Mouse (Mus musculus): ENCODE results near the gene Esp34. TPM values are rescaled to one million over a fixed set of nuclear protein-coding genes. Genes with fewer than 3 reads are reported as not detected.

Esp34 gene
- total RNA-seq (2012; rRNA removed) = not detected in 2 replicates

DNA sequence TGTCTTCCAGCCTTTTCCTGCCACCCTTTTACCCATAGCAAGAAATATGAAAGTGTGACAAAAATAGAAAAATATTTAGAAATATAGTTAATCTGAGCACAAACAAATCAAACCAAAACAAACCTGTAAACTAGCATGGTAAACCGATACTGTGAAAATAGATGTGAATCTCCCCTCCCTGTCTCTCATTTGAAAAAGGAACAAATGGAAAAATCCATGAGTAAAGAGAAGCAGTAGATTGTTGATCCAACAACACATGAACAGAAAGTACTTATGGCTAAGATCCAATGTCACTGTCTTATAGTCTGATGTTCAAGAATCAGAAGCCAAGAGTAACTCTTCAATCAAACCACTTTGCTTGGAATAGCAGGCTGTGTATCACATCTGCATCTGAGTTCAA is at the start of gene Esp34:
Gene Esp34 (plus strand): TSS at position 301 of the 400 bp plus-strand sequence.
- H3K9me3 ChIP-seq (ENCODE audit: control insufficient read depth, insufficient read depth, low read depth, low read length) = peaks cover 3% of the 10 kb centered on the region; the same call in 1 of the 2 replicates
- no peaks in the 10 kb centered on the region for H3K4me1 ChIP-seq (ENCODE audit: control insufficient read depth in 2 of 2, insufficient read depth in 2 of 2, low read length in 2 of 2, poor library complexity in 1 of 2)
- no peak for DNase-seq (ENCODE audit: low read depth, low spot score)
- H3K4me3 ChIP-seq (ENCODE audit: insufficient read depth in 1 of 2, low read depth in 1 of 2, low read length in 2 of 2, poor library complexity in 1 of 2, severe bottlenecking in 1 of 2) = no peak within 1 kb of the TSS
- no peaks in the 10 kb centered on the region for H3K36me3 ChIP-seq (ENCODE audit: control insufficient read depth, insufficient read depth, low read length, poor library complexity, severe bottlenecking)
- no peak within 1 kb of the TSS for H3K27ac ChIP-seq (ENCODE audit: insufficient read depth, low read depth, low read length, poor library complexity, severe bottlenecking)
- H3K9ac ChIP-seq (ENCODE audit: insufficient read depth, low read depth, low read length, poor library complexity, severe bottlenecking) = no peak within 1 kb of the TSS
- TF ChIP-seq ZNF384 (IDR thresholded peaks at IDR 0.05; ENCODE audit: low read depth, low read length) (no peak), HCFC1 (IDR thresholded peaks at IDR 0.05; ENCODE audit: borderline replicate concordance, insufficient read depth, low read length) (no peak), CHD2 (IDR thresholded peaks at IDR 0.05; ENCODE audit: low read depth, low read length) (no peak), ZC3H11A (IDR thresholded peaks at IDR 0.05; ENCODE audit: borderline replicate concordance, low read depth, low read length) (no peak), MAFK (IDR thresholded peaks at IDR 0.05; ENCODE audit: insufficient read depth, low read depth, low read length) (no peak)
- in situ Hi-C loops (cut with MboI; ENCODE audit: low sequenced_read_pairs in 2 of 2, unreplicated experiment in 2 of 2) = loop anchor here (25.0 kb wide), 2 partner anchors 1217 to 1242 kb away; partner anchors contain the start of genes Olfr101 (in 1 of the 2), Olfr102 (in 1 of the 2) and Olfr103 (in 1 of the 2)

DNA sequence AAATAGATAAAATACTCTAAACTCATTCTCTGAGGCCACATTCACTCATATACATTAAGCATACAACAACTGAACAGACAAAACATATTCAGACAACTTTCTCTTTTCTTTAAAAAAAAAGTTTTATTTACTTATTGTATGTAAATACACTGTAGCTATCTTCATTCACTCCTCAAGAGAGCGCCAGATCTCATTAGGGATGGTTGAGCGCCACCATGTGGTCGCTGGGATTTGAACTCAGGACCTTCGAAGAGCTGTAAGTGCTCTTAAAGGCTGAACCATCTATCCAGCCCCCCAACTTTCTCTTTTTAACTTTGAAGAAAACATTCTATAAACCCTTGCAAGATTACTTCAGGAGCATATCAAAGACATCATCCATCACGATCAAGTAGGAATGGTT is 8.5 kb downstream of the Esp34 start:
- TF ChIP-seq ZC3H11A (IDR thresholded peaks at IDR 0.05; ENCODE audit: borderline replicate concordance, low read depth, low read length) (peak; percentile 40; the same call in 1 of the 2 replicates), CHD2 (IDR thresholded peaks at IDR 0.05; ENCODE audit: low read depth, low read length) (no peak)

More for the DNA sequence above, 8.5 kb downstream of the Esp34 start:
- H3K9ac ChIP-seq (ENCODE audit: insufficient read depth, low read depth, low read length, poor library complexity, severe bottlenecking) = no peak overlapping the region
- H3K4me1 ChIP-seq (ENCODE audit: control insufficient read depth in 2 of 2, insufficient read depth in 2 of 2, low read length in 2 of 2, poor library complexity in 1 of 2) = no peaks in the 10 kb centered on the region
- in situ Hi-C loops (cut with MboI; ENCODE audit: low sequenced_read_pairs in 2 of 2, unreplicated experiment in 2 of 2) = loop anchor here (25.0 kb wide), 2 partner anchors 1225 to 1250 kb away; partner anchors contain the start of genes Olfr101 (in 1 of the 2), Olfr102 (in 1 of the 2) and Olfr103 (in 1 of the 2)
- DNase-seq (ENCODE audit: low read depth, low spot score) = peak; percentile 11
- peaks cover 3% of the 10 kb centered on the region; the same call in 1 of the 2 replicates for H3K9me3 ChIP-seq (ENCODE audit: control insufficient read depth, insufficient read depth, low read depth, low read length)
- H3K36me3 ChIP-seq (ENCODE audit: control insufficient read depth, insufficient read depth, low read length, poor library complexity, severe bottlenecking) = no peaks in the 10 kb centered on the region
- H3K27ac ChIP-seq (ENCODE audit: insufficient read depth, low read depth, low read length, poor library complexity, severe bottlenecking) = no peak overlapping the region
- no peak overlapping the region for H3K4me3 ChIP-seq (ENCODE audit: insufficient read depth in 1 of 2, low read depth in 1 of 2, low read length in 2 of 2, poor library complexity in 1 of 2, severe bottlenecking in 1 of 2)

Other genes with a start within 250 kb of the Esp34 start
- not detected in 2 replicates for gene Olfr137, start 246.6 kb upstream of the Esp34 start, total RNA-seq (2012; rRNA removed)
- gene Olfr136, start 224.4 kb upstream of the Esp34 start, total RNA-seq (2012; rRNA removed) = not detected in 2 replicates
- gene Esp36, start 134.0 kb upstream of the Esp34 start, total RNA-seq (2012; rRNA removed) = not detected in 2 replicates
- gene Esp31, start 85.3 kb downstream of the Esp34 start, total RNA-seq (2012; rRNA removed) = not detected in 2 replicates

Measured in ES-E14 (cell line).